Mouse (Mus musculus): ENCODE results near the gene Acrbp. TPM values are rescaled to one million over a fixed set of nuclear protein-coding genes. Genes with fewer than 3 reads are reported as not detected.

Gene Acrbp
- polyA plus RNA-seq, 1 experiment from 2014 or later, result 16.3 TPM

DNA sequence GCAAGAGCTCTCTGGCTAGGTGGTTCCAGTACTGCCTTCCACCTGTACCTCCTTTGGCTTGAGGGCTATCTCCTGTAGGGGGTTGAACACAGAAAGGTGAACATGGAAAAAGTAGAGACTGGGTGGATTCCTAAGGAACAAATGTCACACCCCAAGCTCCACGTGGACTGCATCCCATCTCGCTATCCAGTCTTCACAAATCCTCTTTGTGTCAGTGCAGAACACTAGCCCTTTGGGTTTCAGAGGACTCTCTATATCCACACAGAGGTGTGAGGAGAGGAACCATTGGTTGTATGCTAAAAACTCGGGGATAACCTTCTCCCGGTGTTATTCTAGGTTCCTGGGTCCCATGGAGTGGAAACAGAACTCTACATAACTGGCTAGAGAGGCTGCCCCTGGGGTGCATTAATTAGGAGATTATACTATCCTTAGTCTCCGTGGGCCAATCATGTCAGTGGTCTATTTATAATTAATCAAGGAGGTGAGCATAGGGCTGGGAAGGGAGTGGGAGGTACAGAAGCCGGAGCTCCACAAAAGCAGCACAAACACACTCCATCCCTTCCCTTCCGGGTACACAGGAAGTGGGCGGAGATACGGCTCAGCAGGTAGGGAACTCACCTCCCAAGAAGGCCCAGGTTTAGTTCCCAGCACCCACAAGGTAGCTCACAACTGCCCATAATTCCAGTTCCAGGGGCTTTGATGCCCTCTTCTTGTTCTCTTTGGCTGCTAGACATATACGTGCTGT lies 41.0 kb downstream of the Acrbp start:
- Histone ChIP-seq H3K9me3 (ENCODE audit: control insufficient read depth, low read length) (no peaks in the 10 kb centered on the region), H3K9ac (replicated peaks; ENCODE audit: low read length) (peak overlapping the region; percentile 53; the same call in 1 of the 2 replicates), H3K4me3 (replicated peaks; ENCODE audit: low read depth, low read length) (no peak overlapping the region), H3K27ac (replicated peaks; ENCODE audit: low read depth, low read length) (peak overlapping the region; percentile 94), H3K36me3 (ENCODE audit: control insufficient read depth, insufficient read depth, low read length) (no peaks in the 10 kb centered on the region), H3K4me2 (ENCODE audit: low read length) (peak overlapping the region; percentile 51), H3K4me1 (ENCODE audit: control insufficient read depth, insufficient read depth, low read length) (peaks cover 30% of the 10 kb centered on the region), H3K27me3 (ENCODE audit: control insufficient read depth, insufficient read depth, low read length) (no peaks in the 10 kb centered on the region)
- DNase-seq, result no peak
- no peak for ATAC-seq (ENCODE audit: low FRiP score, low TSS enrichment)
- 48% methylated on average over 10 of the region's 10 CpGs for WGBS

DNA sequence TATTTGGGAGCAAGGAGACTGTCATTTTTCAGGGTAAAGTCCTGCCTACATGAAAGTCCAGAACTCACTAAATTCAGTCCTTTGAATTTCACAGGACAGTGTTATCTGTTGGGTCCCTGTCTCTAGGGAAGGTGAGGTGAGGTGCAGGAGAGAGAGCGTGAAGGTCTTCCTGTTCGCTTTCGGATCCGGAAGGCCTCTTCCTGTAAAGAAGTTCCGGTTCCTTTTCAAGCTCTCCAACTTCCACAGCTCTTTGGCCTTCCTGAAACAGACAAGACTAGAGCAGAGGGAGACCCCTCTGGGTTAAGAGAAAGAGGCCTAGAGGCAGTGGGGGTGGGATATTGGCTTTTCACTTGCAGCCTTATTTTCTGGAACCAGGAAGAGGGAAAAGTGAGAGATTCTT lies 42.9 kb downstream of the Acrbp start:
- WGBS, result 99% methylated on average over 5 of the region's 5 CpGs
- Histone ChIP-seq H3K4me3 (replicated peaks; ENCODE audit: low read depth, low read length) (no peak overlapping the region), H3K27ac (replicated peaks; ENCODE audit: low read depth, low read length) (no peak overlapping the region), H3K4me1 (ENCODE audit: control insufficient read depth, insufficient read depth, low read length) (peaks cover 31% of the 10 kb centered on the region), H3K36me3 (ENCODE audit: control insufficient read depth, insufficient read depth, low read length) (0 out of 2 replicates have a peak, but pooled peaks cover 2% of the 10 kb centered on the region), H3K27me3 (ENCODE audit: control insufficient read depth, insufficient read depth, low read length) (no peaks in the 10 kb centered on the region), H3K9ac (replicated peaks; ENCODE audit: low read length) (no peak overlapping the region), H3K4me2 (ENCODE audit: low read length) (no peak overlapping the region), H3K9me3 (ENCODE audit: control insufficient read depth, low read length) (no peaks in the 10 kb centered on the region)
- no peak for DNase-seq
- ATAC-seq (ENCODE audit: low FRiP score, low TSS enrichment), result no peak

DNA sequence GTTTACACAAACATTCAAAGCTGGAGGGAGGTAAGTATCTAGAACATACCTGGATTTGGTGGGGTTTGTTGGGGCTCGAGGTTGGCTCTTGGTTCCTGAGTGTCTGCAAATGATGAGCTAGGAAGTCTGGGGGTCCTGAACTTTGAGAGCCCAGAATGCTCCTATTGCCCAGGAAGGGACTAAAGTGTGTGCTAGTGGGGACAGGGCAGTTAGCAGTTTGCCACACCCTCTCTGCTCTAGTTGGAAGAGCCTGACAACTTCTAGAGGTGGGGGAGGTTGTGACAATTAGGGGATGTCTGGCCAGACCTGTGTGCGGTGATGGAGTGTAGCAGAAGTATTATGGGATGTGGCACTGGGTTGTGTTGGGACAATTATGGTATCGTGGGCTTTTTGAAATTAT lies 45.4 kb downstream of the Acrbp start:
- ATAC-seq (ENCODE audit: low FRiP score, low TSS enrichment), result no peak
- Histone ChIP-seq H3K27me3 (ENCODE audit: control insufficient read depth, insufficient read depth, low read length) (no peaks in the 10 kb centered on the region), H3K9me3 (ENCODE audit: control insufficient read depth, low read length) (no peaks in the 10 kb centered on the region), H3K4me3 (replicated peaks; ENCODE audit: low read depth, low read length) (no peak overlapping the region), H3K27ac (replicated peaks; ENCODE audit: low read depth, low read length) (peak overlapping the region; percentile 95), H3K4me1 (ENCODE audit: control insufficient read depth, insufficient read depth, low read length) (peaks cover 41% of the 10 kb centered on the region), H3K9ac (replicated peaks; ENCODE audit: low read length) (no peak overlapping the region), H3K4me2 (ENCODE audit: low read length) (no peak overlapping the region), H3K36me3 (ENCODE audit: control insufficient read depth, insufficient read depth, low read length) (peaks cover 22% of the 10 kb centered on the region)
- 71% methylated on average over 3 of the region's 3 CpGs for WGBS
- no peak for DNase-seq

DNA sequence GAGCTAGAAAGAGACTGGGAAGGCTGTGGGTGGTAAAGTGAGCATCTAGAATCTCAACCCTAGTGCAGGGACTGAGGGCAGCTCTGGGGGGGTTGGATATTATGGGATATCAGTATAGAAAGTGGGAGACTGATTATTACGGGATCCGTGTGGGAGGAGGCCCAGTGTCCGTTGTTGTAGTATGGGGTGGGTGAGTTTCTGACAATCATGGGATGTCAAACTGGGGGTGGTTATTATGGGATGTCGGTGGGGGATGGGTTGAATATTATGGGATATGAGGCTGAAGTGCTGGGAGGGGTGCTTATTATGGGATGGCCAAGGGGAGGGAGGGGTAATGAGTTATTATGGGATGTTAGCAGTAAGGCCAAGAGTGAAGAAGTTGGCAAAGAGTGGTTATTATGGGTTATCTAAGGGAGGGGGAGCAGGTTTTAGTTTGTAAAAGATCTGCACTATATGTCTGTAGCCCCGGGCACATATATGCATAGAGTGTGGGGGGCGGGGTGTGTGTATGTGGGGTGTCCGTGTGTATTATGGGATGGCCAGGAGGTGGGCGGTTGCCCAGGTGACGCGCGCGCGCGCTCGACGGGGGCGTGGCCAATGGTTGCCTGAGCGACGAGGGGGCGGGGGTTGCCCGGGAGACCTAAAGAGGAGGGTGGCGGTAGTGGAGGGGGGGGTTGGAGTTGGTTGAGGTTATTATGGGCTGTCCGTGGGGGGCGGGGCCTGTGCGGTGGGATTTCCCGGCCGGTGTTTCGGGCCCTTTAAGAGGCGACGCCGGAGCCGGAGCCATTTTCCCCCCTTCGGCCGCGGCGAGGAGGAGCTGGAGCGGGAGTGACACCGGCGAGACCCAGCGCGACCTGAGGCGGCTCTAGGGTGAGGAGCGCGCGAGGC lies 46.1 kb downstream of the Acrbp start, which contains the start of gene Chd4:
TSS of gene Chd4 (plus strand) at position 591 of the 888 bp plus-strand sequence.
- ATAC-seq (ENCODE audit: low FRiP score, low TSS enrichment) (peak; percentile 82), DNase-seq (peak; percentile 96)
- Histone ChIP-seq H3K4me1 (ENCODE audit: control insufficient read depth, insufficient read depth, low read length) (peaks cover 36% of the 10 kb centered on the region), H3K27me3 (ENCODE audit: control insufficient read depth, insufficient read depth, low read length) (no peaks in the 10 kb centered on the region), H3K9ac (replicated peaks; ENCODE audit: low read length) (peak within 1 kb of the TSS; percentile 92), H3K4me2 (ENCODE audit: low read length) (peak within 1 kb of the TSS; percentile 85), H3K27ac (replicated peaks; ENCODE audit: low read depth, low read length) (peak within 1 kb of the TSS; percentile 95), H3K9me3 (ENCODE audit: control insufficient read depth, low read length) (no peaks in the 10 kb centered on the region), H3K4me3 (replicated peaks; ENCODE audit: low read depth, low read length) (peak within 1 kb of the TSS; percentile 98), H3K36me3 (ENCODE audit: control insufficient read depth, insufficient read depth, low read length) (peaks cover 30% of the 10 kb centered on the region)
- 2% methylated on average over 44 of the region's 45 CpGs for WGBS

DNA sequence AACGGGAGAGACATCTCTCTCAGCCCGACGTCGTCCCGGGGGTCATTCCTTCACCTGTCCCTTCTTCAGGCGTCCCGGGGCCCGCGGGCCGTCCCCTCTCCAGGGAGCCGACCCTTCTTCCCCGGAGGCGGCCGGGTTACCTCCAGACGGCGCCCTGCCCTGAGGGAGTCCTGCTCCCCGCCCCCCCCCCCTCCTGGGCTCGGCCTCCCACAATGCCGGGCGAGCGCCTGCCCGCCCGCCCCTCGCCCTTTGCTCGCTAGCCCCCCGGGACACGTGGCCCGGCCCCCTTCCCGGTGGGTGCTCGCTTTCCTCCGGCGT lies 46.7 kb downstream of the Acrbp start:
- Histone ChIP-seq H3K36me3 (ENCODE audit: control insufficient read depth, insufficient read depth, low read length) (peaks cover 36% of the 10 kb centered on the region), H3K27me3 (ENCODE audit: control insufficient read depth, insufficient read depth, low read length) (no peaks in the 10 kb centered on the region), H3K9ac (replicated peaks; ENCODE audit: low read length) (peak overlapping the region; percentile 92), H3K9me3 (ENCODE audit: control insufficient read depth, low read length) (no peaks in the 10 kb centered on the region), H3K4me2 (ENCODE audit: low read length) (peak overlapping the region; percentile 85), H3K4me1 (ENCODE audit: control insufficient read depth, insufficient read depth, low read length) (peaks cover 33% of the 10 kb centered on the region), H3K27ac (replicated peaks; ENCODE audit: low read depth, low read length) (peak overlapping the region; percentile 95), H3K4me3 (replicated peaks; ENCODE audit: low read depth, low read length) (peak overlapping the region; percentile 98)
- 1% methylated on average over 27 of the region's 32 CpGs for WGBS
- peak; percentile 46; the same call in 1 of the 2 replicates for ATAC-seq (ENCODE audit: low FRiP score, low TSS enrichment)
- no peak for DNase-seq

DNA sequence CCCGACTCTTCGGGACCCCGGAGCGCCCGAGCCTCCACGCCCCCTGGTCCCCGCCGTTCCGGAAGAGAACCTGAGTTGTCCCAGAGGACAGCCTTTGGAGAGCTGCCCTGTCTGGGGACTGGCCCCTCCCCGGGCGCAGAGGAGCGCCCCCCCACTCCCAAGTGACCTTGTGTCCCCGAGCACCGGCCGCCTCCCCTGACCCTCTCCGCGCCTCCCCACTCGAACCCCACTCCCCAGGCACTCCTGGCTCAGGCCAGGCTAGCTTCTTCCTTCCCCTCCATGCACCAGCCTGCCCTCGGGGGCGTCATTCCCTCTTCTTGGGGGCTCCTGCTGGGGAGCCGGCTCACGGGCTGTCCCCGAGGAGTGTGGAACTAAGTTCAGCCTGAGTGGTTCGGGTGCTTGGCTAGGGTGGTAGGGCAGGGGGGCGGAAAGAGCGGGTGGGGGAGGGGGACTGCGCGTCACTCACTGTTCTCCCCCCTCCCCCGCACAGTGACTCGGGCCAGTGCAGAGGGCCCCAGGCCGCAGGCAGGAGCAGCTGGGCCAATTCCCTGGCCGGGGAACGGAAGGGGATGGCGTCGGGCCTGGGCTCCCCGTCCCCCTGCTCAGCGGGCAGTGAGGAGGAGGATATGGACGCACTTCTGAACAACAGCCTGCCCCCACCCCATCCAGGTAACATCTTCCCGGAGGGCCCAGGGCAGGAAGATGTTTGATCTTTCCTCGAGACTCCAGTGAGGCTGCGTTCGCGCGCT lies 47.3 kb downstream of the Acrbp start:
- peak; percentile 72 for DNase-seq
- ATAC-seq (ENCODE audit: low FRiP score, low TSS enrichment), result peak; percentile 51
- WGBS, result under 1% methylated on average over 40 of the region's 44 CpGs
- H3K9me3 ChIP-seq (ENCODE audit: control insufficient read depth, low read length), result no peaks in the 10 kb centered on the region
- H3K4me3 ChIP-seq (replicated peaks; ENCODE audit: low read depth, low read length), result peak overlapping the region; percentile 98
- no peaks in the 10 kb centered on the region for H3K27me3 ChIP-seq (ENCODE audit: control insufficient read depth, insufficient read depth, low read length)
- peak overlapping the region; percentile 85 for H3K4me2 ChIP-seq (ENCODE audit: low read length)
- H3K4me1 ChIP-seq (ENCODE audit: control insufficient read depth, insufficient read depth, low read length), result peaks cover 33% of the 10 kb centered on the region
- peaks cover 41% of the 10 kb centered on the region for H3K36me3 ChIP-seq (ENCODE audit: control insufficient read depth, insufficient read depth, low read length)
- H3K9ac ChIP-seq (replicated peaks; ENCODE audit: low read length), result peak overlapping the region; percentile 92
- peak overlapping the region; percentile 95 for H3K27ac ChIP-seq (replicated peaks; ENCODE audit: low read depth, low read length)

DNA sequence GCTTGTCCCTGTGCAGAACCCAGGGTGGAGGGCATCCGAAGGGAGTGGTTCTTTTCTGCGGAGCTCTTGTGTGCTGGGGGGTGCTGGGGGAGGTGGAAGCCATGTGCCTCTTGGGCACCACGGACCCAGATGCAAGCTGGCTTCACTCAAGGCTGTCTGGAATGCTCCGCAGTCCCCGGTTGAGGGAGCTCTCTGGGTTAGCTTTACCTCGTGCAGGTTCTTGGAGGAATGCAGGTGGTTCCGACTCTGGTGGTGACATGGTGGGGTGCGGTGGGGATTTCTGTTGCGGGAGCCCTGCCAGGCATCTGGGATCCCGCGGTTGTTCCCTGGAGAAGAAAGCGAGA lies 47.8 kb downstream of the Acrbp start:
- H3K27me3 ChIP-seq (ENCODE audit: control insufficient read depth, insufficient read depth, low read length), result no peaks in the 10 kb centered on the region
- ATAC-seq (ENCODE audit: low FRiP score, low TSS enrichment) (peak; percentile 4; the same call in 1 of the 2 replicates), DNase-seq (peak; percentile 39)
- H3K9ac ChIP-seq (replicated peaks; ENCODE audit: low read length), result peak overlapping the region; percentile 92
- peaks cover 47% of the 10 kb centered on the region for H3K36me3 ChIP-seq (ENCODE audit: control insufficient read depth, insufficient read depth, low read length)
- H3K4me2 ChIP-seq (ENCODE audit: low read length), result peak overlapping the region; percentile 85
- H3K27ac ChIP-seq (replicated peaks; ENCODE audit: low read depth, low read length), result peak overlapping the region; percentile 95
- peak overlapping the region; percentile 98 for H3K4me3 ChIP-seq (replicated peaks; ENCODE audit: low read depth, low read length)
- peaks cover 33% of the 10 kb centered on the region for H3K4me1 ChIP-seq (ENCODE audit: control insufficient read depth, insufficient read depth, low read length)
- WGBS, result under 1% methylated on average over 12 of the region's 12 CpGs
- no peaks in the 10 kb centered on the region for H3K9me3 ChIP-seq (ENCODE audit: control insufficient read depth, low read length)

DNA sequence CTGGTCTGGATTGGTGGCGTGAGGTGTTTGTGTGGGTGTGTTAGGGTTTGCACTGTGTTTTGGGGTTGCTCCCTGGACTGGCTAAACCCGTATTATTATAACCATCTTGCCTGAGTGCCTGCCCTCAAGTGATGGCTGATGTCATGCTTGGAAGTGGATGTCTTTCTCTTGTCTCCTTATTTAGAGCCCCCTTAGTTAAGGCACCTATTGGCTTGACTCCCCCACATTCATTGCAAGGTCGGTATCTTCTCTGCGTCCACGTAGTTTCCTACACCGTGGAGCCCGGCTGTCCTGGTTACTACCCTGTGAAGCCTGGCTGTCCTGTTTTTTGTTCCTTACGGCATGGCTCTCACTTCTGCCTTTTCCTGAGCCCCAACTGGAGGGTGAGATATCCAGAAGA lies 48.5 kb downstream of the Acrbp start:
- ATAC-seq (ENCODE audit: low FRiP score, low TSS enrichment) (no peak), DNase-seq (no peak)
- no peaks in the 10 kb centered on the region for H3K9me3 ChIP-seq (ENCODE audit: control insufficient read depth, low read length)
- H3K4me1 ChIP-seq (ENCODE audit: control insufficient read depth, insufficient read depth, low read length), result peaks cover 33% of the 10 kb centered on the region
- no peak overlapping the region for H3K27ac ChIP-seq (replicated peaks; ENCODE audit: low read depth, low read length)
- 55% methylated on average over 8 of the region's 8 CpGs for WGBS
- H3K4me2 ChIP-seq (ENCODE audit: low read length), result peak overlapping the region; percentile 85
- H3K4me3 ChIP-seq (replicated peaks; ENCODE audit: low read depth, low read length), result peak overlapping the region; percentile 98
- H3K9ac ChIP-seq (replicated peaks; ENCODE audit: low read length), result peak overlapping the region; percentile 92
- peaks cover 53% of the 10 kb centered on the region for H3K36me3 ChIP-seq (ENCODE audit: control insufficient read depth, insufficient read depth, low read length)
- no peaks in the 10 kb centered on the region for H3K27me3 ChIP-seq (ENCODE audit: control insufficient read depth, insufficient read depth, low read length)
